Mouse (Mus musculus) stomach, embryonic 14.5 days (tissue): ENCODE measurements around the gene Tmem219. TPM values are rescaled to one million over a fixed set of nuclear protein-coding genes. Genes with fewer than 3 reads are reported as not detected.
A peak's percentile ranks its signal among the peaks of the same experiment; 100 is the strongest.
"Not testable (repeated sequence)": the region's sequence is repeated elsewhere in the genome, so short reads cannot be mapped to it uniquely, and the experiment has no call there.

ENCODE experiments used
- ATAC-seq: fragments of 200-750 bp; cut with Nextera tagmentation; 2 replicates; pipeline ENCODE4 v1.8.0; 2017; ENCODE audit warnings: low read depth, moderate TSS enrichment; ENCODE audit not compliant: insufficient number of reproducible peaks, insufficient read depth, low FRiP score
- H3K27ac ChIP-seq: fragments of 300-500 bp; sonication (generic); 2 replicates; pipeline ENCODE4 v1.5.1; 2014; ENCODE audit warnings: mild to moderate bottlenecking, low read length, moderate library complexity, mixed read lengths
- H3K27me3 ChIP-seq: fragments of 300-500 bp; sonication (generic); 2 replicates; pipeline ENCODE4 v1.6.1; 2014; ENCODE audit warnings: low read length, control low read depth, mixed read lengths; ENCODE audit not compliant: control insufficient read depth, insufficient read depth
- H3K36me3 ChIP-seq: fragments of 300-500 bp; sonication (generic); 2 replicates; pipeline ENCODE4 v1.6.1; 2014; ENCODE audit warnings: mild to moderate bottlenecking, control low read depth, low read length, moderate library complexity, mixed read lengths; ENCODE audit not compliant: control insufficient read depth, insufficient read depth
- H3K4me1 ChIP-seq: fragments of 300-500 bp; sonication (generic); 2 replicates; pipeline ENCODE4 v1.6.1; 2014; ENCODE audit warnings: low read length, control low read depth, mixed read lengths; ENCODE audit not compliant: control insufficient read depth, insufficient read depth
- H3K4me2 ChIP-seq: fragments of 300-500 bp; sonication (generic); replicated peaks from 2 replicates; pipeline ENCODE4 v1.6.1; 2014; ENCODE audit warnings: low read depth, low read length, control low read depth
- H3K4me3 ChIP-seq: fragments of 300-500 bp; sonication (generic); 2 replicates; pipeline ENCODE4 v1.5.1; 2014; ENCODE audit warnings: low read depth, low read length, control low read depth
- H3K9ac ChIP-seq: fragments of 300-500 bp; sonication (generic); replicated peaks from 2 replicates; pipeline ENCODE4 v1.6.1; 2014; ENCODE audit warnings: low read depth, mild to moderate bottlenecking, control low read depth, low read length, moderate library complexity, mixed read lengths
- H3K9me3 ChIP-seq: fragments of 300-500 bp; sonication (generic); 2 replicates; pipeline ENCODE4 v1.6.1; 2016; ENCODE audit warnings: low read depth, low read length, control low read depth; ENCODE audit not compliant: control insufficient read depth
- WGBS: fragments of 180-500 bp; shearing (Covaris S2); extraction: QIAGEN DNeasy Blood & Tissue Kit; methylation state at CpG from one replicate; pipeline ENCODE4 v1.1.7; 2014; 5-methylcytosine and 5-hydroxymethylcytosine counted together
- polyA plus RNA-seq: library from polyadenylated mRNA; unstranded; fragments of >200 nt; fragmentation: Nextera tagmentation; extraction: Ambion mirVana; gene quantifications from 2 replicates; pipeline ENCODE4 v1.2.1, GENCODE M21; 2014

The Tmem219 gene
- polyA plus RNA-seq, 1 experiment from 2014 or later: 33.4 TPM

DNA sequence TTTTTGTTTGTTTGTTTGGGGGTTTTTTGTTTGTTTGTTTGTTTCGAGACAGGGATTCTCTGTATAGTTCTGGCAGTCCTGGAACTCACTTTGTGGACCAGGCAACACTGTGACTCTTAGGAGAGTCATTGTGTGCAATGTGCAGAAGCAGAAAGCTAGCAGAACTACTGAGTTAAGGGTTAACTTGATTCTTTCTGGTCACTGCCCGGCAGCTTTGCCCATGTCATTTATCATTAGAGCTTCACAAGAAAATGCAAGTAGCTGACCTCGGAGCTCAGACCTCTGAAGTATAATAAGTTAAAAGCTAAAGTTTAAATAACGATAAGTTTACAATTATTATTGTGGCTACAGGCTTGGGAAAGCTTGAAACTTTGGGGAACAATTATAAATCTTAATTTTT lies 4.4 kb downstream of the Tmem219 start:
- WGBS: 11% methylated on average over 4 of the region's 4 CpGs
- not testable (repeated sequence) for H3K9me3 ChIP-seq, H3K27me3 ChIP-seq, ATAC-seq, H3K4me3 ChIP-seq, H3K4me1 ChIP-seq, H3K4me2 ChIP-seq, H3K9ac ChIP-seq, H3K27ac ChIP-seq, H3K36me3 ChIP-seq

DNA sequence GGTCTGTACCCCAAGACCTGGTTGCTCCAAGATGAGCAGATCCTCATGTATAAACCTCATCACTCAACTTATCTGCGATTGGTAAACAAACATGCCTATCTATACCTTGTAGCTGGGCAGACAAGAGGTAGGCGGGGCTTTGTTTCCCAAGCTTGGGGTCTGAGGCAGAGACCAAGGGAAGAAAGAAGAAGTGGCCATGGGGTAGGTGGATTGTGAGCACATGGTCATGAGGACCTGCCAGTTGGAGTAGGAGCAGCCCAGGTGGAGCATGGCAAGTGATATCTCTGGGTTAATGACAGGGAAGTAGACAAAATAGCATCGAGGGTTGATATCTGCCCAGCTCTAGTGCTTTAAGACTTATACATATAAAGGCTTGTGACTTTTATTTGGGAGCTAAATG lies 7.9 kb downstream of the Tmem219 start:
- ATAC-seq: no peak
- H3K4me3 ChIP-seq: no peak overlapping the region
- H3K4me2 ChIP-seq: no peak overlapping the region
- 76% methylated on average over 3 of the region's 3 CpGs for WGBS
- H3K27ac ChIP-seq: no peak overlapping the region
- no peaks in the 10 kb centered on the region for H3K4me1 ChIP-seq
- H3K9me3 ChIP-seq: no peaks in the 10 kb centered on the region
- H3K27me3 ChIP-seq: no peaks in the 10 kb centered on the region
- no peak overlapping the region for H3K9ac ChIP-seq
- H3K36me3 ChIP-seq: no peaks in the 10 kb centered on the region

DNA sequence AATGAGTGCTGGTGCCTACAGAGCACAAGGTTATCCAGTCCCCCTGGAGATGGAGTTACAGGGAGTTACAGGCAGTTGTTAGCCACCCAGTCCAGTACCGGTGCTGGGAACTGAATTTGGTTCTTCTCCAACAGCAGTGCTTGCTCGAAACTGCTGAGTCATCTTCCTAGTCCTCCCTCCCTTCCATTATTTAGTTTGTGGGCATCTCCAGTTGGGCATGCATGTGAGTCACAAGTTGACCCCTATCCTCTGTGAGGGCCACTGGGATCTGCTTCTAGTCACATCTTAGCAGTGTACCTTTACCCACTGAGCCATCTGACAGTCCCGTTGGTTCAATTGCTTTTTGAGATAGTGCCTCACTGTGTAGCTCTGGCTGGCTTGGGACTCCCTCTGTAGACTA lies 17.1 kb downstream of the Tmem219 start:
- 75% methylated on average over 3 of the region's 3 CpGs for WGBS

DNA sequence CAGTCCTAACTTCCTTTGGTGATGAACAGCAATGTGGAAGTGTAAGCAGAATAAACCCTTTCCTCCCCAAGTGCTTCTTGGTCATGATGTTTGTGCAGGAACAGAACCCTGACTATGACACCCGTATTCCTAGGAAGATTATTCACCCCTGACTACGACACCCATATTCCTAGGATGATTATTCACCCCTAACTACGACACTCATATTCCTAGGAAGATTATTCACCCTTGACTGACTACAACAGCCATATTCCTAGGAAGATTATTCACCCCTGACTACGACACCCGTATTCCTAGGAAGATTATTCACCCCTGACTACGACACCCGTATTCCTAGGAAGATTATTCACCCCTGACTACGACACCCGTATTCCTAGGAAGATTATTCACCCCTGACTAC lies 22.9 kb downstream of the Tmem219 start:
- H3K27ac ChIP-seq, H3K4me3 ChIP-seq, H3K4me1 ChIP-seq, H3K9ac ChIP-seq, H3K27me3 ChIP-seq, ATAC-seq, H3K36me3 ChIP-seq, H3K9me3 ChIP-seq, H3K4me2 ChIP-seq: not testable (repeated sequence)
- WGBS: 91% methylated on average over 7 of the region's 9 CpGs

More for the DNA sequence above, 17.1 kb downstream of the Tmem219 start:
- Histone ChIP-seq H3K36me3 (no peaks in the 10 kb centered on the region), H3K27me3 (no peaks in the 10 kb centered on the region), H3K9me3 (no peaks in the 10 kb centered on the region), H3K4me3 (no peak overlapping the region), H3K9ac (no peak overlapping the region), H3K27ac (no peak overlapping the region), H3K4me2 (no peak overlapping the region), H3K4me1 (no peaks in the 10 kb centered on the region)
- ATAC-seq: no peak

DNA sequence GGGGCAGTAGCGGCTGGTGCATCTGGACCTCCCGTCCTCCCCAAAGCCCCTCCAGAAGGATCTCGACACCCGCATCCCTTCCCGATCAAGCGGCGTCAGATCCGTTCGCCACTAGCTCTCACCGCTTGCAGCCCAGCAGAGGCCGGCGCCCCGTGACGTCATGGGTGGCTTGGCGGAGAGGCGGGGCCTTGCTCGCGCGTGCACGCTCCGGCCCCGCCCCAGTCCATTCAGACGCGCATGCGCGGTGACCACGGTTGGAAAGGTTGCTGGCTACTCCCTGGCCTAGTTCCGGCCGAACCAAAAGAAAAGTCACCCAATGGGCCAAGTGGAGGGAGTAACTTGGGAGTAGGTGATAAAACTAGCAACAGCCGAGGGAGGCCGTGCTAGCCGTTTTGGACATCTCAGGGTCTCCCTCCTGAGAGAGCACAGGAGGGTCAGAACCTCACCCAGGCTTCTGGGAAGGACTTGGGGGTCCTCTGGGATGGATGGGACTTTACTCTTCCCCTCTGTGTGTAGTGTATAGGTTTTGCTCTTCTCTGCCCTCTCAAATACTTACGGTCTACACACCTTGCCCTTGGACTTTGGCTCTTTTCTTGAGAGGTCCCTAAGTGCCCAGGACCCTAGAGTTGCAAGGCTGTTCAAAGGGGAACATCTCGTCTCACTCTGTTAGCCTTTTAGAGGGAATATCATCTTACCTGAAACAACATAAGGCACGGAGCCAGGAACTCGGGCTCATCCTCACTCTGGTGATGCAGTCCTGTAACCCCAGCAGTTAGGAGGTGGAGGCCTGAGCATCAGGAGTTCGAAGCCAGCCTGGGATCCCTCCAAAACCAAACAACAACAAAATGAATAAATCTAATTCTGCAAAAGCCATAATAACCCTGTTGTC lies 24.4 kb downstream of the Tmem219 start:
- no peaks in the 10 kb centered on the region for H3K27me3 ChIP-seq
- peak overlapping the region; percentile 61; the same call in 1 of the 2 replicates for H3K27ac ChIP-seq
- peaks cover 5% of the 10 kb centered on the region; the same call in 1 of the 2 replicates for H3K4me1 ChIP-seq
- peak overlapping the region; percentile 47 for H3K9ac ChIP-seq
- WGBS: 11% methylated on average over 37 of the region's 37 CpGs
- H3K36me3 ChIP-seq: no peaks in the 10 kb centered on the region
- H3K4me3 ChIP-seq: peak overlapping the region; percentile 67
- peak; percentile 95 for ATAC-seq
- no peaks in the 10 kb centered on the region for H3K9me3 ChIP-seq
- peak overlapping the region; percentile 85 for H3K4me2 ChIP-seq

DNA sequence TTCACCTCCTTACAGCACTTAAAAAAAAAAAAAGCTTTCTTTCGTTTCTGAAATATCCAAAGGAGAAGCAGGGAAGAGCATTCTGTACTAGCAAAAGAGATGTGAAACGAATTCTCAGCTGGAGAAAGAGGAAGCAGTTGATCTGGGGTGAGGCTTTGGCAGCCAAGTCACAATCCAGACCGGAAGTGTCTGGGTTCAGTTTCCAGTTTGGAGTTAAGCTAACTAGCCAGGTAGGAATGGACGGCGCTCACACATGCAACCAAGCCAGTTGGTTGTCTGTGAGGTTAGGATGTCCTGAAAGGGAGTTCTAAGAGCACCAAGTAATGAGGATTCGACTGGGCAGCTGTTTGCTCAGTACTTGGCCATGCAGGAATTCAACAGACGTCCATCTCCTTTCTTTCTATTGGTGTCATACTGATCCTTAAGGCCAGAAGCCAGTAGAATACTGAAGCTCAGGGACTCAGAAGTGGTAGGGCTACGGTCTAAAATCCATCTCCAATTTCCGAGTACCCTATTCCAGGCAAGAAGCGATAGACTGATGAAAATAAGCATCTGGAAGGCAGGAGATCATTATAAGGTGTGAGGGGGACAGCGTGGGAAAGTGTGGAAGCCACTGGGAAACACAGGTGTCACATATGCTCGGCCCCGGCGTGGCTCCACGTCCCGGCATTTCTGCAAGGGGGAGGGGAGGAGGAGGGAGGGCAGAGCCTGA lies 25.2 kb downstream of the Tmem219 start:
- H3K9ac ChIP-seq: peak overlapping the region; percentile 47
- H3K9me3 ChIP-seq: no peaks in the 10 kb centered on the region
- H3K4me3 ChIP-seq: peak overlapping the region; percentile 67
- H3K27ac ChIP-seq: peak overlapping the region; percentile 61; the same call in 1 of the 2 replicates
- H3K4me1 ChIP-seq: peaks cover 5% of the 10 kb centered on the region; the same call in 1 of the 2 replicates
- peak overlapping the region; percentile 85 for H3K4me2 ChIP-seq
- no peaks in the 10 kb centered on the region for H3K36me3 ChIP-seq
- 21% methylated on average over 16 of the region's 16 CpGs for WGBS
- ATAC-seq: peak; percentile 7; the same call in 1 of the 2 replicates
- H3K27me3 ChIP-seq: no peaks in the 10 kb centered on the region

DNA sequence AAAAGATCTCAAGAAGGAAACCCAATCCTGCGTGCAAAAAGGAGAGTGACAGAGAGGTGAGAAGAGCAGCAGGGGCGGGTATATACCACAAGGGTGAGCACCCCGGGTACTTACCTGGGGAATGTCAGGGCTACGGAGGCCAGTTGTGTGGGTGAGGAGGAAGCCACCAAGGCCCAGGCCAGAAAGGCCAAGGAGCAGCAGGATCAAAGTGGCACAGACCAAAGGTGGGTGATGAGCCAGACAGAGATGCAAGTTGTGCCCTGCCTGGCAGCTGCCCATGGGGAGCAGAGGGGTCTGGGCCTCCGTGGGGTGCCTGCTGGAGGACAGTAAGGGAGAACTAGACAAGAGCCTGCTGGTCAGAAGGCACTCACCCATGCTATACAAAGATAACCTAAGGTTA lies 25.8 kb downstream of the Tmem219 start:
- no peak overlapping the region for H3K27ac ChIP-seq
- H3K27me3 ChIP-seq: no peaks in the 10 kb centered on the region
- no peaks in the 10 kb centered on the region for H3K36me3 ChIP-seq
- no peak overlapping the region for H3K9ac ChIP-seq
- no peaks in the 10 kb centered on the region for H3K9me3 ChIP-seq
- no peak for ATAC-seq
- H3K4me1 ChIP-seq: peaks cover 5% of the 10 kb centered on the region; the same call in 1 of the 2 replicates
- H3K4me2 ChIP-seq: no peak overlapping the region
- H3K4me3 ChIP-seq: 0 out of 2 replicates have a peak overlapping the region, but pooled peaks have one; percentile 67
- WGBS: 81% methylated on average over 5 of the region's 5 CpGs

DNA sequence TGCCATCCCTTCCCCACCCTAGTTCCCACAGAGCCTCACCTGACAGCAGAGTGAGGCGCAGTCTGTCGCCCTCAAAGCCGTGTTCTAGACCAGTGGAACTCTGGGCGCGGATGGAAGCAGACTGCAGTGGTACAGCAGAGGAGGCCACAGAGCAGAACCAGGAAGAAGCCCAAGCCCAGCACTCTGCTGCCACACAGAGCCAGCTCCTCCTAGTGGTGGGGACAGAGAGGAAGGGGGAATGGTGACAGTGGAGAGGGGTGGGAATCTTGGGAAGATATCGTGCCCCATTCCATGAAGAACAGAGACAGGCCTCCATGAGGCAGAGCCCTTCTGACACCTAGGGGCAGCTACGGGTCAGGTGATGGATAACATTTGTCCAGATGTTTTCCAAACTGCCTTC lies 33.9 kb downstream of the Tmem219 start:
- Histone ChIP-seq H3K36me3 (peaks cover 6% of the 10 kb centered on the region; the same call in 1 of the 2 replicates), H3K9me3 (no peaks in the 10 kb centered on the region), H3K27me3 (no peaks in the 10 kb centered on the region), H3K4me1 (no peaks in the 10 kb centered on the region), H3K27ac (no peak overlapping the region), H3K9ac (no peak overlapping the region), H3K4me3 (no peak overlapping the region), H3K4me2 (no peak overlapping the region)
- WGBS: 53% methylated on average over 7 of the region's 7 CpGs
- no peak for ATAC-seq
